Mouse (Mus musculus) ES-E14 (cell line): Measurements from ENCODE around the gene Zfp865.

Experiments used
- CHD2 ChIP-seq: IDR thresholded peaks from 2 replicates; pipeline ENCODE4 v1.6.1; 2014; ENCODE audit warnings: mild to moderate bottlenecking, low read depth, low read length, inconsistent platforms
- HCFC1 ChIP-seq: IDR thresholded peaks from 2 replicates; pipeline ENCODE4 v1.6.1; 2012; ENCODE audit warnings: low read length, inconsistent platforms, borderline replicate concordance; ENCODE audit not compliant: insufficient read depth
- MAFK ChIP-seq: IDR thresholded peaks from 2 replicates; pipeline ENCODE4 v1.6.1; 2014; ENCODE audit warnings: mild to moderate bottlenecking, low read depth, low read length, inconsistent platforms; ENCODE audit not compliant: insufficient read depth
- ZC3H11A ChIP-seq: IDR thresholded peaks from 2 replicates; pipeline ENCODE4 v1.6.1; 2012; ENCODE audit warnings: low read depth, mild to moderate bottlenecking, inconsistent platforms, low read length, borderline replicate concordance

DNA sequence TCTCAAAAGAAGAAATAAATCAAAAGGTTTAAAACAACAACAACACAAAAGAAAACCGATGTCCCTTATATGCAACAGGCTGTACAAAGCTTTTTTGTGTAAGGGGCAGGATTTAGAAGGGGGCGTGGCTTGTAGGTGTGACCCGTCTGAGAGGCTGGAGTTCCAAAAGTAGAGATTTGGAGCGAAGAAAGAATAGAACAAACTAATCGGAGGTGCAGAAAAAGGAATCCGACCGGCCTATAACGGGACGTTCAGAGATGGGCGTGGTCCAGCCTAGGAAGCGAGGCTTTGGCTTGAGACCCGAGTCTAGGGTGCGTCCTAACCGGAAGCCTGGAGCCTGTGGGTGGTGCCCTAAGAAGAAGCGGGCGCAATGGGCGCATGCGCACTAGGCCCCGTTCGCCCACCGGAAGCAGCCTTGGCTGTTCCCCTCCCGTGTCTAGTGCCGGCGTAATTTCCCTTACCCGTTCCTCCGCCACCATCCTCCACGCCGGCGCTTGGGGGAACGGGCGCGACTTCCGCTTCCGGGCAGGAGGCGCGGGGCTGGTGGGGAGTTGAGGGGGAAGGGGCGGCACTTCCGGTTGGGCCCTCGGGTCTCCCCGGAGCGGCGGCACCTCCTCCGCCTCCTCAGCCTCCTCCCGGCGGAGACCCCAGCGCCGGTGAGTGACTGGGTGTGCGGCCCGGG, at the start of gene Zfp865, which contains the start of gene Ccdc106:
- TF ChIP-seq MAFK (no peak), ZC3H11A (no peak), CHD2 (no peak), HCFC1 (0 out of 2 replicates have a peak, but pooled peaks have one; percentile 65)
